Mouse (Mus musculus): ENCODE results near the gene Syne1.
A peak's percentile ranks its signal among the peaks of the same experiment; 100 is the strongest.

Syne1 gene

GRCm38 (mm10) chr10:5295291-5295891, 255.9 kb downstream of the Syne1 start:
- DNase-seq (ENCODE audit: low spot score): no peak

DNA sequence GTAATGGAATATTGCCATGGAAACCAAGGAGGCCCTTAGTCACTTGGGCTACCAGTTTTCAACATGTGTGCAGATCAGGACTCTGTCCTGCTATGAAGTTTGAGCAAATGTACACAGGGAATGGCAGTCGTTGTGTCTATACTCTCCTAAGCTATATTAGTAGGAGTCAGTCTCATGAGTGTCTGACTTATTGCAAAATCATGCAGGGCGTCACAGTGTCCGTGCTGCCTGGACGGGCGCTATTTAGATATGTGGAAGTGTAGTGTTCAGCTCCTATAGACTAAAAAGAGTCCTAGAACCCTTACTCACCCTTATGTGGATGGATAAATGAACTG, 261.7 kb downstream of the Syne1 start:
- DNase-seq (ENCODE audit: low spot score): no peak

DNA sequence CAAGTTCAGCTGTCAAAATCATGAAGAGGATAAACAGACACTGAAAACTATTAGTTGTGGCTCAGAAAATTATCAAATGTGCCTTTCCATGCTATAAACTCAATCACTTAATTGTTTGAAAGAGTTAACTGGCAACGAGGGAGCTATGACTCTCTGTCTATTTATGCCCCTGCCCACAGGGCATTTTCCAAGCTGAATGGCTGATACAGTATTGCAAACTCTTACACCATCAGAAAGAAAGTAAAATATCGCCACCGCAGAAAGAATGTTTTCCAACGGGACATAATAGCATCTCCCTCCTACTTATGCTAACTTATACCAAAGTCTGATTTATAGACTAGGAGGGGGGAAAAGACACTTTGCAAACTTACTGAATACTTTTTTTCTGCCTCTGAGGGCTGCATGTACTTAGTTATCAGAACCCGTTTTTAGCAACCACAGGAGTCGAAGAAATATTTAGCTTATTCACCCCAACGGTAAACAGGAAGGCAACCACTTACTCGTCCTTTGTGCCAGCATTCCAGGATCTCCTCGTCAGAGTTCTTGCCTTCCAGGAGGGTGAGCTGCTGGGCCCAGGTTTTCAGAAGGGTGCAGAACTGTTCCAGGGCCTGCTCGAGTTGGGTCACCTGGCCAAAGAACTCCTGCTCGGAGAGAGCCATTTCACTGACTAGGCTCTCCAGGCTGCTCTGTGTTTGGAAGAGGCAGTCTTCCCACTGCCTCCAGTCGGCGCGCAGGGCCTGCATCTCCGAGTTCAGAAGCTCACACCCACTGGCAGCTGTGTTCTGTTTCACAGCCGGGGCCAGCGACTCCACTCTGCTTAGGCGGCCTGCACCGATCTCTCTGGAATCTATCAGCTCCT, 262.3 kb downstream of the Syne1 start:
- peak; percentile 63 for DNase-seq (ENCODE audit: low spot score)

DNA sequence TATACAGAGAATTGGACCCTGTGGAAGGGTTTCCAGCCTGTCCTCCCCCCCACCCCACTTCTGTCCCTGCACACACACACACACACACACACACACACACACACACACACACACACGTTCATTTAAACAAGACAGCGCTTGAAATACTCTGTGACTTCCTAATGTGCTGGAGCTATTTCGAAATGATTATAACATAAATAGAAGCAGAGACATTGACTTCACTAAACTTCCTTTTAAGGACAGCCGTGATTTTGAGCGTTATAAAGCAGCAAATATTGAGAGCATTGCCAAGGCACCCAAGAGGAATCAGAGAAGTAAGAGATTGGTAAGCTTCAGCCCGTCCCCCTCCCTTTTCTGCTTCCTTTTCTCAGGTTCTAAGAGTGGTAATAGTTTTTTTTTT, 263.0 kb downstream of the Syne1 start:
- no peak for DNase-seq (ENCODE audit: low spot score)

- no peak for DNase-seq (ENCODE audit: low spot score)
These were observed 275.5 kb downstream of the Syne1 start for GRCm38 (mm10) chr10:5275769-5276168.

DNA sequence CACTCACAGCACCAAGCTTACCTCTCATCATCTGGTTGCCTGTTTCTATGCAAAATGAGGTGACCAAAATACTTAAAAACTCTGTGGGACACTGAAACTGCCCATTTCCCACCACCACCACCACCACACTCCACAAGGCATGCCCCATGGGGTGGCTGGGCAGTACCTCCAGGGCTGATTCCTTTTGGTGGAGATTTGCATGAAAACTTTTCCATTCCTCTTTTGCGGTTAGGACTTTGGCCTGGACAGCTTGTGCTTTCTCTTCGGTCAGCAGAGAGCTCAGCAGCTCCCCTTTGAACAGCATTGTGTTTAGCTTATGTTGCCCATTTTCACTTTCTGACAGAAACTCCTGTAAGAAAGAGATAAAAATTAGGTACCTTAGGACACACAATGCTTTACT, 280.6 kb downstream of the Syne1 start:
- no peak for DNase-seq (ENCODE audit: low spot score)

GRCm38 (mm10) chr10:5264418-5264817, 286.9 kb downstream of the Syne1 start:
- DNase-seq (ENCODE audit: low spot score): peak; percentile 25

DNA sequence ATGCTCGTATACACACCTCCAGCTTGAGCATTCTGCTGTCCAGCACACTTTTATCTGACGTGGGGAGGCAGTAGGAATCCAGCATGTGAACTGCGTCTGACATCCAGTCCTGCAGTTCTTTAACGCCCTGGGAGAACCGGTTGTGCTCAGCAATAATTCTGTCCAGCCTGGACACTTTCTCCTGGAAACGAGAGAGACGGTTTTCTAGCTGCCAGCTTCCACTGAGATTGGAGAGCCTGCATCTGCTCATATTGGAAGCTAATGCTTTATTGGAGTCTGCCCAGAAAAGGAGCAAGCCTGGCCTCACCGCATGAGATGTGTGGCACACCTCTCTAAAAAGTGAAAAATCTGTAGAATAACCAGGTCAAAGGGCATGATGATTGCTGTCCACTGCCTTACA, 288.6 kb downstream of the Syne1 start:
- no peak for DNase-seq (ENCODE audit: low spot score)

DNA sequence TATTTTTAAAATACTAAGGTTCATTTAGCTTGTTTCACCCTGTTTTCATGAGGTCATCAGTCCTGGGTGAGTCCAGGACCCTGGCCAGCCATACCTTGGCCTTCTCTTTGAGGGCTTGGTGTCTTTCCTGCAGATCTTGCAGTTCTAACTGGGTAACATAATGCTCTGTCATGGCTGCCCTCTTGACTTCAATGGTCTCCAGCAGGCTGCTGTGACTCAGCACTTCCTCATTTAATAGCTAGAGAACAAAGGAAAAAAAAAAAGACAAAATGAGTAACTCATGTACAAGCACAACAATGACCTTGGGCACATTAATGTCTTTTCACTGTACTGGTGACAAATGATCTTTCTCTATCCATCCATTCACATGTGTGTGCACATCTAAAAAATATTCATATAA, 294.6 kb downstream of the Syne1 start:
- DNase-seq (ENCODE audit: low spot score): no peak

GRCm38 (mm10) chr10:5253752-5254151, 297.5 kb downstream of the Syne1 start:
- DNase-seq (ENCODE audit: low spot score): no peak

GRCm38 (mm10) chr10:5250702-5251101, 300.6 kb downstream of the Syne1 start:
- no peak for DNase-seq (ENCODE audit: low spot score)

DNA sequence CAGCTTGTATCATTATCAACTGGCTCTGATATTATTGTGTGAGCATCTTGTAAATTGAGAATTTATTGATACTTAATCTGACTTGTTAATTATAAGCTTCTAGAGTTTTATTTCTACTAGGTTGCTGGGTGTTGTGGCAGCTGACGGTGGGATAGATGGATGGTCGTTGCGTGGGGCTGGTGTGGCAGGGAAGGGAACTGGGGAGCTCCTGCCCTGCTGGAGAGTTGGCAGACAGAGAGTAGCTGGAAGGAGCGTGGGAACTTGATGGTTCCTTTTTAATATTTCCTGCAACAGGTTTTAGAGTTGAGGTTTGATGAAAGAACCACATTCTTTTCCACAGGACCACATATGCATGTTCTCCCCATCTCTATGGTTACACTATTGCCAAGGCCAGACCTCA, 311.6 kb downstream of the Syne1 start:
- no peak for DNase-seq (ENCODE audit: low spot score)

- DNase-seq (ENCODE audit: low spot score): no peak
These were observed 314.4 kb downstream of the Syne1 start for GRCm38 (mm10) chr10:5236926-5237325.

GRCm38 (mm10) chr10:5236171-5236570, 315.1 kb downstream of the Syne1 start:
- DNase-seq (ENCODE audit: low spot score): no peak

- DNase-seq (ENCODE audit: low spot score): peak; percentile 38
These were observed 316.4 kb downstream of the Syne1 start for GRCm38 (mm10) chr10:5234721-5235501.

DNA sequence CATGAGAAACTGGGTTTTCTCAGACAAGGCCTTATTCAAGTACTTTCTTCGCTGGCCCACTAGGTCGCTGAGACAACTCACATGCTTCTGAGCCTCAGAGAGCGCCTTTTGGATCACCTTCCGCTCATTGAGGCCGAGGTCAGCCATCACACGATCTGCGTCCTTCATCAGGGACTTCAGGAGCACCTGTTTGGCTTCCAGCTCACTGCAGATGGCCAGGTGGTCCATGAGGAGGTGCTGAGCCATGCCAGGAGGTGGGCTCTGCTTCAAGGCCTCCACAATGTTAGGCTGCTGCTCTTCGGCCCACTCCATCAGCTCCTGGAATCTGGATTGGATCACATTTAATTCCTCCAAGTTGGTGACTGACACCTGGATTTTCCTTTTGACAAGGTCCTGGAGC, 322.2 kb downstream of the Syne1 start:
- DNase-seq (ENCODE audit: low spot score): no peak

GRCm38 (mm10) chr10:5227395-5228076, 323.7 kb downstream of the Syne1 start:
- no peak for DNase-seq (ENCODE audit: low spot score)

DNA sequence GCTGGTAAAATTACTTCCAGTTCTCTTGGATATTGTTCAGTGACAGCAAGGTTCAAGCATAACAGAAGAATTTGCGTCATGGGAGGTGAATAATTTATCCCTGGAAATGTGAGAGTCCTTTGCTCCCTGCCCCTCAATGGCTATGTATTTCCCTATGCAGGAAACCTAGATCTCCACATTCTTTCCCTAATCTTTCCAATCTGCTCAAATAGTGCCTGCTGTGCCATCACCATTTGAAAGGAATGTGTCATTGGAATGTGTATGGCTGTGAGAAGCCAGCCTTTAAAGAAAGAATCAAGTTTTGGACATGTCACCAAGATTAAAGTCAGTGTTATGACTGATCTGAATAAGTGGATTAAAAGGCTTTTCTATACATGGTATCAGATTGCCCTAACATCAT, 335.3 kb downstream of the Syne1 start:
- no peak for DNase-seq (ENCODE audit: low spot score)

- peak; percentile 21 for DNase-seq (ENCODE audit: low spot score)
These were observed 343.2 kb downstream of the Syne1 start for GRCm38 (mm10) chr10:5207905-5208641.

- no peak for DNase-seq (ENCODE audit: low spot score)
These were observed 345.3 kb downstream of the Syne1 start for GRCm38 (mm10) chr10:5205977-5206376.

- no peak for DNase-seq (ENCODE audit: low spot score)
These were observed 345.7 kb downstream of the Syne1 start for GRCm38 (mm10) chr10:5205570-5205969.

DNA sequence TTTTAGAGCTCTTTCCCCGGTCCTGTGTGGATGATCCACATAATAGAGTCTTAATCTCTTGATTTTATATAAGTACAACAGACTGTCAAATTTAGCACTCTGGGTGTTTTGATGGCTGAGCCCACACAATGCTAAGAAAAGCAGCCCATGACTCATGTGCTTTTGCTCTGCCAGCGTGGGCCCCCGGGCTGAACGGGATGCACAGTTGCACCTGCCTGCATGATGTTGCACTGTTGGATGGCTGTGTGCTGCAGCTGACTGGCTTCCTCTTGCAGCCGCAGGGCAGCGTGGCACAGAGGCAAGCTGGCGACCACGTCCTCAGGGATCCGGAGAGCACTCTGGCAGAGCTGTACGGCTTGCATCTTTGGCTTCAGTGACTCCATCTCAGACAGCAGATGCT, 347.4 kb downstream of the Syne1 start:
- no peak for DNase-seq (ENCODE audit: low spot score)

All from embryo, embryonic 10 days (tissue).